Mouse (Mus musculus): ENCODE results near the gene Mypop. TPM values are rescaled to one million over a fixed set of nuclear protein-coding genes. Genes with fewer than 3 reads are reported as not detected.

Mypop gene
- total RNA-seq, 2 experiments from 2014 or later = 53.8 to 59.5 TPM

- no peak for DNase-seq (ENCODE audit: low spot score in 2 of 2)
These were observed 3.3 kb upstream of the Mypop start for GRCm38 (mm10) chr7:18987747-18988146.

- DNase-seq (ENCODE audit: low spot score in 2 of 2) = no peak
These were observed 2.3 kb upstream of the Mypop start for GRCm38 (mm10) chr7:18988780-18989179.

GRCm38 (mm10) chr7:18989995-18990394, 1.1 kb upstream of the Mypop start:
- no peak for DNase-seq (ENCODE audit: low spot score in 2 of 2)

GRCm38 (mm10) chr7:18991660-18992293, 732 bp downstream of the Mypop start:
- DNase-seq (ENCODE audit: low spot score in 2 of 2) = no peak

- peak; percentile 56 to 68 for DNase-seq (ENCODE audit: low spot score in 2 of 2)
These were observed 1.2 kb downstream of the Mypop start for GRCm38 (mm10) chr7:18992294-18992675.

GRCm38 (mm10) chr7:18993036-18993435, 2.0 kb downstream of the Mypop start:
- DNase-seq (ENCODE audit: low spot score in 2 of 2) = no peak

GRCm38 (mm10) chr7:18998835-18999234, 7.8 kb downstream of the Mypop start:
- no peak for DNase-seq (ENCODE audit: low spot score in 2 of 2)

GRCm38 (mm10) chr7:19000421-19000820, 9.4 kb downstream of the Mypop start:
- DNase-seq (ENCODE audit: low spot score in 2 of 2) = no peak

GRCm38 (mm10) chr7:19001066-19001806, 10.2 kb downstream of the Mypop start:
- no peak for DNase-seq (ENCODE audit: low spot score in 2 of 2)

GRCm38 (mm10) chr7:19001807-19002085, 10.7 kb downstream of the Mypop start:
- DNase-seq (ENCODE audit: low spot score in 2 of 2) = no peak

- no peak for DNase-seq (ENCODE audit: low spot score in 2 of 2)
These were observed 11.1 kb downstream of the Mypop start for GRCm38 (mm10) chr7:19002115-19002514.

- DNase-seq (ENCODE audit: low spot score in 2 of 2) = peak; percentile 69 to 82
These were observed 11.9 kb downstream of the Mypop start for GRCm38 (mm10) chr7:19002848-19003498.

- peak; percentile 93 to 96 for DNase-seq (ENCODE audit: low spot score in 2 of 2)
These were observed 13.0 kb downstream of the Mypop start, which contains the start of gene Irf2bp1 for GRCm38 (mm10) chr7:19003902-19004630. Gene Irf2bp1 (plus strand): TSS chr7:19004044.

- no peak for DNase-seq (ENCODE audit: low spot score in 2 of 2)
These were observed 13.6 kb downstream of the Mypop start for GRCm38 (mm10) chr7:19004631-19005079.

GRCm38 (mm10) chr7:19005417-19006121, 14.5 kb downstream of the Mypop start:
- no peak for DNase-seq (ENCODE audit: low spot score in 2 of 2)

- peak; percentile 84 for DNase-seq (ENCODE audit: low spot score in 2 of 2)
These were observed 15.4 kb downstream of the Mypop start for GRCm38 (mm10) chr7:19006476-19006875.

- no peak for DNase-seq (ENCODE audit: low spot score in 2 of 2)
These were observed 16.3 kb downstream of the Mypop start for GRCm38 (mm10) chr7:19007026-19007977.

- DNase-seq (ENCODE audit: low spot score in 2 of 2) = no peak
These were observed 19.5 kb downstream of the Mypop start for GRCm38 (mm10) chr7:19010581-19010980.

- no peak for DNase-seq (ENCODE audit: low spot score in 2 of 2)
These were observed 21.1 kb downstream of the Mypop start for GRCm38 (mm10) chr7:19012025-19012621.

Data from left cerebral cortex, adult 18-20 months (tissue).